Mouse (Mus musculus) urinary bladder, postnatal 36 days (tissue): Measurements from ENCODE around the gene Agpat2.

Source experiments
- DNase-seq, 2 experiments: peaks; one replicate each; pipeline ENCODE4 v3.0.0; 2022; ENCODE audit warnings: low spot score in 2 of 2, mixed read lengths in 1 of 2

The Agpat2 gene

DNA sequence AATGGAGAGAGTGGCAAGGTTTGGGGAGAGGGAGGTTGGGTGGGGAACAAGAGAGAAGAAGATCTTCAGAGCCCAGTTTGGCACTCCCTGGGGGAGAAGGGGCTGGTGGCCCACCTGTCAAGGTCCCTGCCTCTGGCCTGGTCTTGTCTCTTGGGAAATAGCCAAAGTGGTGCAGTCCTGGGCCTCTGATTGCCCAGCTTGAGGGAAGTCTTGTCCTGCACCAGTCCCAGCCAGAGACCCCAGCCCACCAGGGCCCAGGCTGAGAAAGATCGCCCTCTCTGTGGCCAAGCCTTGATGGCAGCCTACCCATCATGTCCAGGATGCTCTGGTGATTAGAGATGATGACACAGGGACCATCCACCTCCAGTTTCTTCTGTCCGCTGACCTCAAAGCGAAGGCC is 7.3 kb downstream of the Agpat2 start:
- DNase-seq = no peak

DNA sequence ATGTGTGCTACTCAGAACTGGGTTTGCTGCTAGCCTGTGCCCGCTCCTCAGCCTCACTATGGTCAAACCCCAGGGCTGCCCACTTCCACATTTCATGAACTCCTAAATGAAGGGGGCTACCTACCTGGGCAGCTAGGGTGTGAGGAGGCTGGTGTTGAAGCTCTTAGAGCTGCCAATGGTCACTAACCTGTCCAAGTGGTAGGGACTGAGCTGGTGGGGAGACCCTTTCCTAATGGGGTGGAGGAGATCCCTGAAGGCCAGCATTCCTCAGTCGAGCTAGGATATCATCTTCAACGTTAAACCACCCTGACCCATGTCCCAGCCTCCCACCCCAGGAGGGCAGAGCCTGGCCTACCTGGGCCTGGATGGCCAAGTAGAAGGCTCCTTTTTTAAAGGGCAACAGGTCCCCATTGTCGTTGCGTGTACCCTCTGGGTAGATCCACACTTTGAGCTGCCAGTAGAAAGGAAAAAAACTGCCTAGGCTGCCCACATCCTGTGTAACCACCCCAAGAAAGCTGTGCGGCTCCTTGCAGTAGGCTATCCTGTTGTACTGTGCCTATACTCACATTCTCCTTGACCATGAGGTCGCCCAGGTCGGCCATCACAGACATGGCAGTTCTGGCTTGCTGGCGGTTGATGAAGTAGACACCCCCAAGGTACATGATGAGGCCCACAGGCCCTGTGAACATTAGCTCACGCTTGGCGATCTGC is 8.3 kb downstream of the Agpat2 start:
- DNase-seq = no peak

DNA sequence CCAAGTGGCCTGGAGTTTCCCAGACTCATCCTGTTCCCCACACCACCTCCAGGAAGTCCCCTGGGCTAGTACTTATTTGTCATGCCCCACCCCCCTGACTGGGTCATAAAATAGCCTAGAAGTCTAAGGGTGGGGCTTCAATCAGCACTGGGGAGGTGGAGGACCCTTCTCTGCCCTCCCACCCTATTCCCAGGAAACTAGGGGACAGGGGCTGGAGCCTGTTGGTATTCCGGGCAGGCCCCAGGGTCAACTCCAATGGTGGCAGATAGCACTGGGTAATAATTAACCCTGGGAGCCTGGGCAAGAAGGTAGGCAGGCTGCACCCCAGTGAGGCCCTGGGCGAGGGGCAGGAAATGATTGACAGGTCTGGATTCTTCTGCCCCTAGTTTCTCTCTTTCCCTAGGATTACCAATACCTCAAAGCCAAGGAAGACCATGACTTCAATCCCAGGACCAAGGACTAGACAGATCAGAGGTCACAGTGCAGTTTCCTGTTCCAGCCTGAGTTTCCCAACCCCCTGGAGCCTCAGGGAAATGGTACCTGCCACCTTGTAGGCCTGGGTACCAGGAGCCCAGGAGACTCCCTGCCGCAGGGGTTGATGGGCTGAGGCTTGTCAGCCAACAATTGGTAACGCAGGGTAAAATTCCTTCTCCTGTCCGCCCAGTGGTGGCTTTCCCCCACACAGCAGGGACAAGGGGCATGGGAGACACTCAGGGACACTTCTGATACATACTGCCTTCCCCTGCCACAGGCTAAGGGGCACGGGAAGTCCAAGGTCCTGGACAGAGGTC is 9.1 kb downstream of the Agpat2 start:
- no peak for DNase-seq

DNA sequence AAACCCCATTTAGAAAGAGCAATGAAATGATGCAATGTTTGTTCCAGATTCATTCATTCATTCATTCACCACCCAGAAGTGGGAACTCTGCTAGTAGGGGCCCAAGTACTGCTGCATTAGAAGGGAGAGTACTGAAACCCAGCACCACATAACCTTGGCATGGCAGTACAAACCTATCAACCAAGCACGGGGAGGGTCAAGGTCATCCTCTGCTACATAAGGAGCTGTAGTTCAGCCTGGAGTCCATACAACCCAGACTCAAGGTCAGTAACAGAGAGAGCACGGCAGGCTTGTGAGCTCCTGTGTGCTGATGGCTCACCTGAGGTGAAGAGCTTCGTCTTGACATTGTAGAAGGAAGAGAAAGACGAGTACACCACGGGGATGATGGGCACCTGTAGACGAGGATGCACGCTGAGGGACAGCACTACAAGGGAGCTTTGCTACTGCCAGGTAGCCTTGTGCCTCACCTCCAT is 9.7 kb downstream of the Agpat2 start:
- DNase-seq = no peak

DNA sequence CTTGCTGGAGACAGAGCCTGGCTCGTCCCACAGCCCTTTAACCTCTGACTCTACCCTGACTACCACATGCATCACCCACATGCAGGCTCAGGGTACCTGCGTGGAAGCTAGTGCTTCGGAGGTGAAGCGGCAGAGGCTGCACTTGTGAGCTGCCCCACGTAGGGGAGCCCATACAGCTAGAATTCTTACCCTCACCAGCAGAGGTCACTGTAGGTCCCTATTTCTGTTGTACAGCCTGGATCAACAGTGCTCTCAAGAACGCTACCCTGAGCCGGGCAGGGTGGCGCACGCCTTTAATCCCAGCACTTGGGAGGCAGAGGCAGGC is 10.2 kb downstream of the Agpat2 start:
- no peak for DNase-seq

DNA sequence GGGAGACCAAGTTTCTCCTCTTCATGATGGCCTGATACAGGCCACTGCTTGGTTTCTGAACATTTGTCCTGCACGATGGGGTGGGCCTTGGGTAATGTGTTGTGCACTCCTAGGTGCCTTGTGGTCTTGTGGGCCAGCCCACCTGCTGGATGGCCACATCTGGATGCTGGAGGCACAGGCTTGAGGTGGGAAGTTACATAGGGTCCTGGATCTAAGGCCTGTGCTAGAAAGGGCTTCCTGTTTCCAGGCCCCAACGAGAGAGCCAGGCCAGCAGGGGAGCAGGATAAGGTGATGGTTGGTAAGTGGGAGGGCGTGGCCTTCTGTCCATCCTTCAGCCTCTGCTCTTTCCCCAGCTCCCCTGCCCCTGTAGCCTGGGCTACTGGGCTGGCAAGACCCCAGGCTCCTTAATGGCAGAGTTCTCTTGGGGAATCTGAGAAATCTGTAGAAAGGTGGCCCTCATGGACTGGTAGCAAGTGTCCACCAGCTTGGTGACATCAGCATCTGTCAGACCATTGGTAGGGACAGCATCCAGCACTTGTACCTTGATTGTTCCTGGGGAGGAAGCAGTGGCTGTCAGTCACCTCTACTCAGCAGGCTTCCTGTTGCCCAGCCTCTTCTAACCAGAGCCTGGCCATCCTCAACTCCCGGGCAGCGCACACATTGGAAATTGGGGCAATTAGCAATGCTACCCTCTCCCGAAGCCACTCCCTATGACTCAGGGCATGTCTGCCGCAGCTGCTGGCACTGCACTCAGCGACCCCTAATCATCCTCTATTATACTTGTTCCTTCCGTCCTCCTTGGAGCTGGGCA is 10.8 kb downstream of the Agpat2 start:
- DNase-seq = no peak

DNA sequence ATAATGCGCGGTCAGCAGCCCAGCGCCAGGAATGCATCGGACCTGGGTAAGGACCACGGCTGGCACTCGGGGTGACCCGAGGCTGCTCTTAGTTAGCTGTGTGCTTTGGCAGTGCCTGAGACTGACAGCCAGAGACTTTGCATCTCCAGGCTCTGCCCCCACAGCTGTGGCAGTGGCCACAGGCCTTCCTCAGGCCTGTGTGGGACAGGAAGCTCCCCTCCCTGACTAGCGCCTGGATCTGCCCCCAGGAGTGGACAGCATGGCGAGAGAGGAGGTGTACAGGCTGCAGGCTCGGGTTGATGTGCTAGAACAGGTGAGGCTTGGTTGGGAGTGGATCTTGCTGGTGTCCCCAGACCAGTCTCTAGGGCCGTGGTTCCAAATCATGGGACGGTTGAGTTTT is 12.8 kb downstream of the Agpat2 start:
- DNase-seq = no peak

DNA sequence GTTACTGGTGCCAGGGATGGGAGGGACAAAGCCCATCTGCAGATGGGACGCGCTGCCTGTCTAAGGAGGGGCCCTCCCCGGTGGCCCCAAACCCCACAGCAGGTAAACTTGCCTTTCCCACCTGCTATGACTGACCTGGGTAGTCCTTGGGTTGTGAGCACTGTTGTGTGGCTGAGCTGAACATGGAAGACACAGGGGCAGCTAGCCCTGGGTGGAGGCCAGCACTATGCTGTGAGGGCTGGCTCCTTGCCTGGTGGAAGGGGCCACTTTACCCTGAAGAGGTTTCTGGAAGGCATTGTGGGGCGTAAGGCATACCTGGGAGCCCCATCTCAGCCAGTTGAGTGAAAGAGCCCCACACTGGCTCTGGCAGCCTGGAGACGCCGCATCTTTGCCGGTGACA is 13.3 kb downstream of the Agpat2 start:
- DNase-seq = no peak

DNA sequence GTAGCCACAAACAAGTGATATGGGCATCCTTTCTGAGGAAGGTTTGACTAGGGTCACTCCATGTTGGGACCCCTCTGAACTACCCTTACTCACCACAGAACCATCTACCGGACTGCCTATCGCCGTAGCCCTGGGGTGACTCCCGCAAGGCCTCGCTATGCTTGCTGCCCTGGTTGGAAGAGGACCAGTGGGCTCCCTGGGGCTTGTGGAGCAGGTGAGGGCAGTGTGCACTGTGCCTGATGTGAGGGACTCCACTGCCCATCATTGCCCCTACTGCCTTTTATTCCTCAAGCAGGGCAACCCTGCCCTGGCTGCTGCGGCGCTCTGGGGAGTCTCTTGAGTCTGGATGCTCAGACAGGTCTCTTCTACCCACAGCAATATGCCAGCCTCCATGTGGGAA is 13.9 kb downstream of the Agpat2 start:
- no peak for DNase-seq

DNA sequence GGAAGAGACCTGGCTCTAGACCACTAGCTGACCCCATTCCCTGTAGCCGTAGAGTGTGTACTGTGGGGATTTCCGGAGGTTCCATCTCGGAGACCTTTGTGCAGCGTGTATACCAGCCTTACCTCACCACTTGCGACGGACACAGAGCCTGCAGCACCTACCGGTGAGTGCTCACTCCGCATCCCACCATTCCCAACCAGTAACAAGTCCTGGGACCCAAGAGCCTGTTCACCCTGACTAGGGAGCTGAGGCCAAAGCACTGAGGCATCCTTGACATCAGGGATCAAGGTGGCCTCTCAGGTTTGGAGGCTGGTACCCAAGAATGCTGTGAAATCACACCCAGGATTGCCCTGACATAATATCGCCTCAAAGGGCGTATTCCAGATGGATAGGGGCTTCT is 14.9 kb downstream of the Agpat2 start:
- DNase-seq = no peak

DNA sequence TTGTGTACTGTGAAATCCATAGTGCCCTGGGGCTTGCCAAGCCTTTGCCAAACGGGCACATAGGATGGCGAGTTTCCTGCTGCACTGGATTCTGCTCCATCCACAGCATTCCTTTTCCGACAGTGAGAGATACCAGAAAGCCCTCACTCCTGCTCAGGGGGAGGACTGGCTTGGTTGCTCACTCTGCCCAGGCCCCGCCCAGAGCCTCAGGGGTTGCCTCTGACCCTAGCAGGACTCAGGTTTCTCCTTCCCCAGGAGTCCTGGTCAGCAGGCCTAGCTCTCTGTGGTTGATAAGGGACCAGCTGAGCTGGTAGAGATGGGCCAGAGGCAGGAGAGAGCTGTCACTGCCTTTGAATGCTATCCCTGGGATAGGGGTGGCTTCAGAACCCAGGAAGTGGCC is 15.6 kb downstream of the Agpat2 start:
- no peak for DNase-seq

DNA sequence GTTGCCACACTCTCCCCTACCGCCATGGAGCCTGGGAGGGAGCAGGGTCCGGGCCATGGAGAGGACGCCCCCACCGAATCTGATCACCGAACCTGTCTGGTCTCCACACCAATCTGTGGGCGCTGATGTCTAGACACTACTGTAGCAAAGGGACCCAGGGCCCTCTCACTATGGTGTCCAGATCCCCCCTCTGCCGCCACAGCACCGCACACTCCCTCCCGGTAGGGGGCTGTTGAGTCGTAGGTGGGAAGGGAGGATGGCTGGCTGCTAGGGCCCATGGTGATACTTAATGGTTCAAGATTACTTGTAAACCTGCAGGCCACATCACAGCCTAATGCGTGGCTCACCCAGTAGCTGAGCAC is 17.2 kb downstream of the Agpat2 start:
- DNase-seq = no peak

DNA sequence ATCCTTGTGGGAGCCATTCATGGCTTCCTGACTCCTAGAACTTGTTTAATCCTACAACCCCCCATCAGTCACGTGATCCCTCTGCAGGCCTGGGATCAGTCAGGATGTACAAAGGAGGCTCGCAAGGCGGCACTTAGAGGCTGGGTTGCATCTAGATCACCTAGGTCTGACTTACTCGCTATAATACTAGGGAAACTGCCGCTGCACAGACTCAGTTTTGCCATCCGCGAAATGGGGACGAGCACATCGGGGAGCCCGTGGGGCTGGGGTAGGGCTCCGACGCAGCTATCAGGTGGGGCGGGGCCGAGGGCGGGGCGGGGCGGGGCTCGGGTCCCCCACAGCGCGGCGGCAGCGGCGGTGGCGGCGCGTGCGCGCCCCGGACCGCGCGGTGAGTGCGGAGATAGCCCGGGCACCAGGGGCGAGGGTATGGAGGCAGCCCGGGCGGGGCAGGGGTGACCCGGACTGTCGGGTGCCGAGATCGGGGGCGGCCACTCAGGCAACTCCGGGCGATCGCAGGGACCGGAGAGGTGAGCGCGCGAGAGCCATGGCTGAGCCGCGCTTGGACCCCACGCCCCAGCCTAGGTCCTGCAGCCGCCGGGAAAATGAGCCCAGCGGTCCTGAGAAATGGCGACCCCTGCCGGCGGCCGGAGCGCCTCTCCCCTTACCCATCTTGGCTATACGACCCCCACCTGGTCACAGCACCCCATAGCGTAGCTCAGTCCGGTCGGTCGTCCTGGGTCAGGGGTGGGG is 17.7 kb downstream of the Agpat2 start, which contains the start of gene Gm20532:
Gene Gm20532 (plus strand): TSS at position 346 of the 750 bp plus-strand sequence.
- DNase-seq = peak in 1 of 2 experiments; percentile 41

DNA sequence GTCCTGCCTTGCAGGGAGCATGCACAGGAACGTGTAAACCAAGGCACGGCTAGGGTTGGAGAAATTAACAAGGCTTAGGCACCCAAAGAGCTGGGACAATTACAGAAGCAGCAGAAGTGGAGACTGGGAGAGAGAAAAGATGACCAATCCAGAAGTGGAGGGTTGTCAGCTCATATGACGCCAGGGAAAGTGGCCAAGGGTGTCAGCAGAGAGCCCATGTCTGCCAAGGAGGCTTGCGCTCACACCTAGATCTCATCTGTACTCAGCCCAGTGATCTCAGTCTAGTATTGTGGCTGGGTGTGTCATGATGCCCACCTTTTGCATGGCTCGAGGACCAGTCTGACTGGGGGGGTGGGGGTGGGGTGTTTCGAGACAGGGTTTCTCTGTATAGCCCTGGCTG is 18.5 kb downstream of the Agpat2 start:
- no peak for DNase-seq

DNA sequence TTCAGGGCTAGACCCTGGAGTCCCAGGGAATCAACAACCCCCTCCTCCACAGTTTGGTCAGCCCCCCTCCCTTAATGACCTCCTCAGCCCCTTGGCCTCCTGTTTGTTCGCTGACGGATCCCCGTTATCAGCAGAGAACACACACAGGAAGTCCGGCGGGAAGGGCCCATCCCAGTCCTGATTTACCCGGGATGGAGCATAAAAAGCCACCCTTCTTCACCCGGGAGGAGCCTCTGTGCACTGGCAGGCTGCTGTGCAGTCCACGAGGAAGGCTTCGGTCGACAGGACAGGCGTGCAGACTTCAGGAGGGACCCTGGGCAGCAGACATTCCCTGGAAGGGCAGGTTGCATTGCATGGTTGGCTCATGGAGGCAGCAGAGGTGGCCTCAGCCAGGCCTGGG is 20.6 kb downstream of the Agpat2 start:
- peak in 1 of 2 experiments; percentile 61 for DNase-seq

DNA sequence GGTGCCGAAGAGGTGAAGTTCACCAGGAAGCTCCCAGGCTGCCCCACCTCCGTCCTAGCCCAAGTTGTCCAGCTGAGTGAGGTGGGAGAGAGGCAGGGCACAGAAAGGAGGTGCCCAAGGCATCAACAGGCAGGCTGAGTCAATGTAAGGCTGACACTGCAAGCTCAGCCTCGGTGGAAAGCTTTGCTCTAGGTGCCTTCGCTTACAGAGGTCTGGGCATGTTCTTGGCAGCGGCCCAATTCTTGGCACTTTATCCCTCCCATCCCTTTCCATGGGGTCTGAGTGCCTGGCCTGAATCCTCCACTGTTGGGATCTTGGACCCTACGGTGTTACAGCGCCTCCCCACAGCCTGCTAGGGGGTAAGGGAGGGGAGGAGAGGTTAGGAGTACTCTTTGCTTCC is 21.5 kb downstream of the Agpat2 start:
- no peak for DNase-seq

DNA sequence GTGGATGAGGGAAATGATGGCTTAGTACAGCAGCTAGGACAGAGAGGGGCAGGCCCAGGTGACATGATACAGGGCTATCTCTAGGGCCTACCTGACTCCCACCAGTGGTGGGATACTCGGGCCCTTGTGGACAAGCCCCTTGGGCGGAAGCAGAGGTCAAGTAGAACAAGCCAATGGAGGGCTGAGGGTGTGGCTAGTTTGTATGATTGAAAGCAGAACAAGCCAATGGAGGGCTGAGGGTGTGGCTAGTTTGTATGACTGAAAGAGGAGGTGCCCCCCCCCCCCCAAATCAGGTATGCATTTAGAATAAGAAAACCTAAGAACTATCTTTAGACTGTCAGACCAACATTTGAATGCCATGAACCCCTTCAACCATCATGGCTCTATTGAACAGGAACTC is 22.0 kb downstream of the Agpat2 start:
- DNase-seq = no peak

DNA sequence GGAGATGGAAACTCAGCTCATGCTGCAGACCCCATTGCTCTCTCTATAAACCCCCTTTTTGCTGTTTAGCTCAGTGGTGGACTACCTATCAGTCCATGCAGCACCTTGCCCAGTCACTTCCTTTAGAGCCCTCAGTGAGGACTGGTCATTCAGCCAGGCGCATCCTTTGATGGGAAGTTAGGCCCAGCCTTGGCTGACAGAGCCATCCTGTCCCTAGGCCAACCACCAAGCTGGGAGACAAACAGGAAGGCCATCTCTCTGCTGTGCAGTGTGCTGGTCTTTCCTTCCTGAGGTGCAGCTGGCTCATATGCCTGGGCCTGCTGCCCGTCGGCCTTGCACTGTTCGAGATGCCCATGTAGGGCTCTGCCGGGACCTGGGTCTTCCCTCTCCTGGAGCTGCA is 23.5 kb downstream of the Agpat2 start:
- DNase-seq = no peak

DNA sequence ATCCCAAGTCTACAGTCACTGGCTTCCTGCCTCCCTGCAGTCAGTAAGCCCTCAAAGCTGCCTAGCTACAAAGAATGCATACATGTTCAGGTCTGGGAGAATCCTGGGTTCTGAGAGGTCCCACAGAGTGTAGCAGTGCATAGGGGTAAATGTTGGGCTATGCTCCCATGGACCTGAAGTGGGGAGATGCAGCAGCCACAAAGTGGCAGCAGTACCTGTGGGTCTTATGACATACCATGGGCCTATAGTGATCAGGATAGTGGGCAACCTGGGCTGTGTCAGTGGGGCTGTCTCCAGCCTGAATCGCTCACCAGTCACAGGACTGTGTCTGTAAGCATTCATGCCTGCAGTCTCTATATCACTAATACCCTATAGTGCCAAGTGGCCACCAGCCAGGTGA is 24.5 kb downstream of the Agpat2 start, which contains the start of gene Egfl7:
Gene Egfl7 (plus strand): TSS at position 301 of the 400 bp plus-strand sequence.
- no peak for DNase-seq

DNA sequence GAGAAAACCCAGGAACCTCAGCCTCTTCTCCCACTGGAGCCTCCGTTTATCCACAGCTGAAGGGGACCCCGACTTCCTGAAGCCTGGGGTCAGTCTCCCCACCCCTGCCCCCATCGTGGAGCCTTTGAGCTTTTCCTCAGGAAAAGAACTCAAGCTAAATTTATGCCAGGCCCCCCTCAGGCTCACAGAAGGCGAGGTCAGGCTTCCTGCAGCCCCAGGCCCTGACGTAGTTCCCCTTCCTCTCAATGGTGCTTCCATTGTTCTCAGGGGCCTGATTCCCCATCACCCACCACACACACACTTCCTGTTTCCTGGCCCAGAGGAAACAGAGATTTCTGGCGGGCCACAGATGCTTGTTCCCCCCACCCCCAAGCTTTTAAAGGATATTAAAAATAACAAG is 25.8 kb downstream of the Agpat2 start:
- DNase-seq = no peak

DNA sequence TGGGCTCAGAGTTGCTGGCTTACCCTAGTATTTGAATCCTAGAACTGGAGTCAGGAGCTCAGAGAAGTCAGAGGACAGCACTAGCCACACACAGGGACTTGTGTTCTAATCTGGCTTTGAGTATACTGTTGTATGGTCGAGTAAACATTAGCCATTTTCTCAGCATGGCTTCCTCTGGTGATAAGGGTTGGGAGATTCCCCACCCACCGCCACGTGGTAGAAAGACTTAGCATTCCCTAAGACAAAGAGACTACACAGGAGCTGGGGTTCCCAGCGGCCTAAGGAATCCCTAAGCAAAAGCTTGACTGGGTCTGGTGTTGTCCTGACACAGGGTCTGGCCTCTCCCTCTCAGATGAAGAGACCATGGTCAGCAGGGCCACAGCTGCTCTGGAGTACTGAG is 27.8 kb downstream of the Agpat2 start:
- no peak for DNase-seq

DNA sequence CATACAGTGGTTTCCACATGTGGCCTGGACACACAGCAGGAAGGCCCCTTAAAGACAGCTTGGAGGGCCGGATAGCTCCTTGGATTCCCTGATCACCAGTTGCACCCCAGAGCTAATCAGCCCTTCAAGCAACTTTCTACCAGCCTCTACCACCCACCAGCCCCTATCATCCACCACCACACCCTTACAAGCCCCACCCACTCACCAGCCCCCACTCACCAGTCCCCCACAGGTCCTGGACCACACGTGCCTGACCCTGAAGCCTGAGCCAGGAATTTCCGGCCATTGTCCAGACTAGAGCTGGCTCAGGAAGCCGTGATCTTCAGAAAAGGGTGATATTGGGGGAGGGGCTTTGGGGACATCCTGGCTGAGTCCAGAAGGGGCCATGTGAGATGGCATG is 28.4 kb downstream of the Agpat2 start:
- no peak for DNase-seq
